Mouse (Mus musculus): ENCODE measurements at regions not wholly inside any gene's neighbourhood (a gene's known extent, or its start where the extent isn't known, plus 50 kb on each side); places are given as distances from the start of the nearest gene placed in this dataset.

GRCm38 (mm10) chr3:40021682-40022081 lies 509.4 kb upstream of the Intu start:
- DNase-seq (ENCODE audit: low spot score): peak; percentile 69
- H3K27ac ChIP-seq (replicated peaks; ENCODE audit: low read depth, low read length): no peak overlapping the region
- no peak for ATAC-seq (replicated peaks; ENCODE audit: insufficient number of reproducible peaks, low FRiP score, low TSS enrichment, low read depth)
- H3K36me3 ChIP-seq (replicated peaks; ENCODE audit: control insufficient read depth, insufficient read depth, low read depth, low read length): no peaks in the 10 kb centered on the region
- no peak overlapping the region for H3K9ac ChIP-seq (replicated peaks; ENCODE audit: low read length)
- no peaks in the 10 kb centered on the region for H3K4me1 ChIP-seq (ENCODE audit: control insufficient read depth, insufficient read depth, low read length)
- no peaks in the 10 kb centered on the region for H3K9me3 ChIP-seq (replicated peaks; ENCODE audit: control insufficient read depth, low read length)
- 16% methylated on average over 2 of the region's 2 CpGs for WGBS
- no peak overlapping the region for H3K4me2 ChIP-seq (ENCODE audit: low read depth, low read length)
- H3K27me3 ChIP-seq (ENCODE audit: control insufficient read depth, insufficient read depth, low read length): no peaks in the 10 kb centered on the region
- H3K4me3 ChIP-seq (ENCODE audit: low read depth, low read length): no peak overlapping the region

GRCm38 (mm10) chr3:40027713-40028112 lies 503.4 kb upstream of the Intu start:
- no peak for ATAC-seq (replicated peaks; ENCODE audit: insufficient number of reproducible peaks, low FRiP score, low TSS enrichment, low read depth)
- H3K27me3 ChIP-seq (ENCODE audit: control insufficient read depth, insufficient read depth, low read length): no peaks in the 10 kb centered on the region
- H3K36me3 ChIP-seq (replicated peaks; ENCODE audit: control insufficient read depth, insufficient read depth, low read depth, low read length): no peaks in the 10 kb centered on the region
- no peak overlapping the region for H3K4me2 ChIP-seq (ENCODE audit: low read depth, low read length)
- no peak overlapping the region for H3K9ac ChIP-seq (replicated peaks; ENCODE audit: low read length)
- no peaks in the 10 kb centered on the region for H3K9me3 ChIP-seq (replicated peaks; ENCODE audit: control insufficient read depth, low read length)
- no peak for DNase-seq (ENCODE audit: low spot score)
- H3K27ac ChIP-seq (replicated peaks; ENCODE audit: low read depth, low read length): no peak overlapping the region
- no peaks in the 10 kb centered on the region for H3K4me1 ChIP-seq (ENCODE audit: control insufficient read depth, insufficient read depth, low read length)
- H3K4me3 ChIP-seq (ENCODE audit: low read depth, low read length): no peak overlapping the region

- Histone ChIP-seq H3K27ac (replicated peaks; ENCODE audit: low read depth, low read length) (no peak overlapping the region), H3K27me3 (ENCODE audit: control insufficient read depth, insufficient read depth, low read length) (no peaks in the 10 kb centered on the region), H3K36me3 (replicated peaks; ENCODE audit: control insufficient read depth, insufficient read depth, low read depth, low read length) (no peaks in the 10 kb centered on the region), H3K4me1 (ENCODE audit: control insufficient read depth, insufficient read depth, low read length) (no peaks in the 10 kb centered on the region), H3K9ac (replicated peaks; ENCODE audit: low read length) (no peak overlapping the region), H3K4me2 (ENCODE audit: low read depth, low read length) (no peak overlapping the region), H3K9me3 (replicated peaks; ENCODE audit: control insufficient read depth, low read length) (no peaks in the 10 kb centered on the region), H3K4me3 (ENCODE audit: low read depth, low read length) (no peak overlapping the region)
- WGBS: 57% methylated on average over 2 of the region's 2 CpGs
- peak; percentile 58 for DNase-seq (ENCODE audit: low spot score)
- no peak for ATAC-seq (replicated peaks; ENCODE audit: insufficient number of reproducible peaks, low FRiP score, low TSS enrichment, low read depth)
Measured at GRCm38 (mm10) chr3:40036177-40036576, 494.9 kb upstream of the Intu start.

GRCm38 (mm10) chr3:40049721-40050120 lies 481.4 kb upstream of the Intu start:
- Histone ChIP-seq H3K9me3 (replicated peaks; ENCODE audit: control insufficient read depth, low read length) (no peaks in the 10 kb centered on the region), H3K4me3 (ENCODE audit: low read depth, low read length) (no peak overlapping the region), H3K36me3 (replicated peaks; ENCODE audit: control insufficient read depth, insufficient read depth, low read depth, low read length) (no peaks in the 10 kb centered on the region), H3K27ac (replicated peaks; ENCODE audit: low read depth, low read length) (no peak overlapping the region), H3K27me3 (ENCODE audit: control insufficient read depth, insufficient read depth, low read length) (no peaks in the 10 kb centered on the region), H3K4me2 (ENCODE audit: low read depth, low read length) (no peak overlapping the region), H3K9ac (replicated peaks; ENCODE audit: low read length) (no peak overlapping the region), H3K4me1 (ENCODE audit: control insufficient read depth, insufficient read depth, low read length) (no peaks in the 10 kb centered on the region)
- 58% methylated on average over 4 of the region's 4 CpGs for WGBS
- DNase-seq (ENCODE audit: low spot score) (peak; percentile 12), ATAC-seq (replicated peaks; ENCODE audit: insufficient number of reproducible peaks, low FRiP score, low TSS enrichment, low read depth) (no peak)

GRCm38 (mm10) chr3:40058281-40058680 lies 472.8 kb upstream of the Intu start:
- H3K27ac ChIP-seq (replicated peaks; ENCODE audit: low read depth, low read length): no peak overlapping the region
- no peak overlapping the region for H3K9ac ChIP-seq (replicated peaks; ENCODE audit: low read length)
- WGBS: 74% methylated on average over 5 of the region's 5 CpGs
- H3K4me1 ChIP-seq (ENCODE audit: control insufficient read depth, insufficient read depth, low read length): no peaks in the 10 kb centered on the region
- H3K4me2 ChIP-seq (ENCODE audit: low read depth, low read length): no peak overlapping the region
- no peaks in the 10 kb centered on the region for H3K36me3 ChIP-seq (replicated peaks; ENCODE audit: control insufficient read depth, insufficient read depth, low read depth, low read length)
- no peak overlapping the region for H3K4me3 ChIP-seq (ENCODE audit: low read depth, low read length)
- no peaks in the 10 kb centered on the region for H3K9me3 ChIP-seq (replicated peaks; ENCODE audit: control insufficient read depth, low read length)
- DNase-seq (ENCODE audit: low spot score) (no peak), ATAC-seq (replicated peaks; ENCODE audit: insufficient number of reproducible peaks, low FRiP score, low TSS enrichment, low read depth) (no peak)
- no peaks in the 10 kb centered on the region for H3K27me3 ChIP-seq (ENCODE audit: control insufficient read depth, insufficient read depth, low read length)

GRCm38 (mm10) chr3:40058719-40059420 lies 472.2 kb upstream of the Intu start:
- H3K36me3 ChIP-seq (replicated peaks; ENCODE audit: control insufficient read depth, insufficient read depth, low read depth, low read length): no peaks in the 10 kb centered on the region
- no peaks in the 10 kb centered on the region for H3K9me3 ChIP-seq (replicated peaks; ENCODE audit: control insufficient read depth, low read length)
- no peaks in the 10 kb centered on the region for H3K27me3 ChIP-seq (ENCODE audit: control insufficient read depth, insufficient read depth, low read length)
- DNase-seq (ENCODE audit: low spot score) (no peak), ATAC-seq (replicated peaks; ENCODE audit: insufficient number of reproducible peaks, low FRiP score, low TSS enrichment, low read depth) (no peak)
- H3K9ac ChIP-seq (replicated peaks; ENCODE audit: low read length): no peak overlapping the region
- no peak overlapping the region for H3K4me2 ChIP-seq (ENCODE audit: low read depth, low read length)
- no peaks in the 10 kb centered on the region for H3K4me1 ChIP-seq (ENCODE audit: control insufficient read depth, insufficient read depth, low read length)
- no peak overlapping the region for H3K4me3 ChIP-seq (ENCODE audit: low read depth, low read length)
- H3K27ac ChIP-seq (replicated peaks; ENCODE audit: low read depth, low read length): no peak overlapping the region
- 80% methylated on average over 16 of the region's 16 CpGs for WGBS

GRCm38 (mm10) chr3:40070137-40070667 lies 460.9 kb upstream of the Intu start:
- Histone ChIP-seq H3K9ac (replicated peaks; ENCODE audit: low read length) (no peak overlapping the region), H3K4me3 (ENCODE audit: low read depth, low read length) (no peak overlapping the region), H3K27ac (replicated peaks; ENCODE audit: low read depth, low read length) (no peak overlapping the region), H3K4me2 (ENCODE audit: low read depth, low read length) (no peak overlapping the region), H3K36me3 (replicated peaks; ENCODE audit: control insufficient read depth, insufficient read depth, low read depth, low read length) (no peaks in the 10 kb centered on the region), H3K27me3 (ENCODE audit: control insufficient read depth, insufficient read depth, low read length) (no peaks in the 10 kb centered on the region), H3K4me1 (ENCODE audit: control insufficient read depth, insufficient read depth, low read length) (no peaks in the 10 kb centered on the region; the same call in 1 of the 2 replicates), H3K9me3 (replicated peaks; ENCODE audit: control insufficient read depth, low read length) (no peaks in the 10 kb centered on the region)
- DNase-seq (ENCODE audit: low spot score) (peak; percentile 46), ATAC-seq (replicated peaks; ENCODE audit: insufficient number of reproducible peaks, low FRiP score, low TSS enrichment, low read depth) (0 out of 2 replicates have a peak, but pooled peaks have one; percentile 62)
- WGBS: 39% methylated on average over 8 of the region's 8 CpGs

- no peak overlapping the region for H3K4me2 ChIP-seq (ENCODE audit: low read depth, low read length)
- ATAC-seq (replicated peaks; ENCODE audit: insufficient number of reproducible peaks, low FRiP score, low TSS enrichment, low read depth) (peak; percentile 70; the same call in 1 of the 2 replicates), DNase-seq (ENCODE audit: low spot score) (peak; percentile 73)
- H3K9ac ChIP-seq (replicated peaks; ENCODE audit: low read length): no peak overlapping the region
- no peaks in the 10 kb centered on the region for H3K9me3 ChIP-seq (replicated peaks; ENCODE audit: control insufficient read depth, low read length)
- no peaks in the 10 kb centered on the region; the same call in 1 of the 2 replicates for H3K4me1 ChIP-seq (ENCODE audit: control insufficient read depth, insufficient read depth, low read length)
- H3K36me3 ChIP-seq (replicated peaks; ENCODE audit: control insufficient read depth, insufficient read depth, low read depth, low read length): no peaks in the 10 kb centered on the region
- H3K27me3 ChIP-seq (ENCODE audit: control insufficient read depth, insufficient read depth, low read length): no peaks in the 10 kb centered on the region
- no peak overlapping the region for H3K4me3 ChIP-seq (ENCODE audit: low read depth, low read length)
- WGBS: 43% methylated on average over 4 of the region's 4 CpGs
- no peak overlapping the region for H3K27ac ChIP-seq (replicated peaks; ENCODE audit: low read depth, low read length)
Measured at GRCm38 (mm10) chr3:40076824-40077223, 454.3 kb upstream of the Intu start.
